Mouse (Mus musculus) limb, embryonic 11.5 days (tissue): ENCODE results near the gene Rabl3. TPM values are rescaled to one million over a fixed set of nuclear protein-coding genes. Genes with fewer than 3 reads are reported as not detected.

Source experiments
- ATAC-seq: fragments of 200-750 bp; cut with Nextera tagmentation; 2 replicates; pipeline ENCODE4 v1.8.0; 2017; ENCODE audit warnings: low read depth; ENCODE audit not compliant: insufficient number of reproducible peaks, low FRiP score, low TSS enrichment
- DNase-seq: peaks from one replicate; pipeline ENCODE4 v3.0.0-alpha.2; 2015; ENCODE audit warnings: low spot score
- H3K27ac ChIP-seq: fragments of 300-500 bp; sonication (generic); replicated peaks from 2 replicates; pipeline ENCODE4 v1.5.1; 2014; ENCODE audit warnings: low read depth, mild to moderate bottlenecking, low read length
- H3K27me3 ChIP-seq: fragments of 300-500 bp; sonication (generic); 2 replicates; pipeline ENCODE4 v1.6.1; 2014; ENCODE audit warnings: mild to moderate bottlenecking, low read length, mixed read lengths; ENCODE audit not compliant: control insufficient read depth, insufficient read depth
- H3K36me3 ChIP-seq: fragments of 300-500 bp; sonication (generic); 2 replicates; pipeline ENCODE4 v1.6.1; 2014; ENCODE audit warnings: mild to moderate bottlenecking, low read length, moderate library complexity, mixed read lengths; ENCODE audit not compliant: control insufficient read depth, insufficient read depth
- H3K4me1 ChIP-seq: fragments of 300-500 bp; sonication (generic); 2 replicates; pipeline ENCODE4 v1.6.1; 2014; ENCODE audit warnings: low read length, mixed read lengths; ENCODE audit not compliant: control insufficient read depth, insufficient read depth
- H3K4me2 ChIP-seq: fragments of 300-500 bp; sonication (generic); 2 replicates; pipeline ENCODE4 v1.6.1; 2014; ENCODE audit warnings: low read depth, mild to moderate bottlenecking, moderate library complexity; ENCODE audit not compliant: severe bottlenecking
- H3K4me3 ChIP-seq: fragments of 300-500 bp; sonication (generic); 2 replicates; pipeline ENCODE4 v1.5.1; 2014; ENCODE audit warnings: low read depth, low read length
- H3K9ac ChIP-seq: fragments of 300-500 bp; sonication (generic); 2 replicates; pipeline ENCODE4 v1.6.1; 2014; ENCODE audit warnings: mild to moderate bottlenecking, low read length
- H3K9me3 ChIP-seq: fragments of 300-500 bp; sonication (generic); 2 replicates; pipeline ENCODE4 v1.6.1; 2016; ENCODE audit warnings: low read length; ENCODE audit not compliant: control insufficient read depth
- WGBS: fragments of 180-500 bp; shearing (Covaris S2); extraction: QIAGEN DNeasy Blood & Tissue Kit; methylation state at CpG from one replicate; pipeline ENCODE4 v1.1.7; 2014; 5-methylcytosine and 5-hydroxymethylcytosine counted together
- polyA plus RNA-seq: library from polyadenylated mRNA; unstranded; fragments of >200 nt; fragmentation: Nextera tagmentation; extraction: Ambion mirVana; gene quantifications from 2 replicates; pipeline ENCODE4 v1.2.1, GENCODE M21; 2014

Gene Rabl3
- polyA plus RNA-seq, 1 experiment from 2014 or later, result 42.9 TPM

GRCm38 (mm10) chr16:37532046-37532445, 7.6 kb upstream of the Rabl3 start:
- Histone ChIP-seq H3K27me3 (no peaks in the 10 kb centered on the region), H3K4me1 (no peaks in the 10 kb centered on the region), H3K36me3 (peaks cover 4% of the 10 kb centered on the region; the same call in 1 of the 2 replicates), H3K4me2 (no peak overlapping the region), H3K9ac (no peak overlapping the region), H3K4me3 (no peak overlapping the region), H3K27ac (no peak overlapping the region), H3K9me3 (no peaks in the 10 kb centered on the region)
- ATAC-seq (no peak), DNase-seq (no peak)
- WGBS, result 98% methylated on average over 1 of the region's 1 CpGs

GRCm38 (mm10) chr16:37533369-37534068, 6.2 kb upstream of the Rabl3 start:
- no peak overlapping the region for H3K4me3 ChIP-seq
- 86% methylated on average over 8 of the region's 8 CpGs for WGBS
- H3K27me3 ChIP-seq, result no peaks in the 10 kb centered on the region
- ATAC-seq (no peak), DNase-seq (no peak)
- no peak overlapping the region for H3K27ac ChIP-seq
- H3K9me3 ChIP-seq, result no peaks in the 10 kb centered on the region
- H3K4me1 ChIP-seq, result no peaks in the 10 kb centered on the region
- no peak overlapping the region for H3K4me2 ChIP-seq
- peaks cover 4% of the 10 kb centered on the region; the same call in 1 of the 2 replicates for H3K36me3 ChIP-seq
- no peak overlapping the region for H3K9ac ChIP-seq

- Histone ChIP-seq H3K4me2 (peak overlapping the region; percentile 80), H3K27ac (peak overlapping the region; percentile 80; the same call in 1 of the 2 replicates), H3K27me3 (no peaks in the 10 kb centered on the region), H3K4me1 (0 out of 2 replicates have a peak, but pooled peaks cover 2% of the 10 kb centered on the region), H3K9me3 (no peaks in the 10 kb centered on the region), H3K36me3 (peaks cover 4% of the 10 kb centered on the region; the same call in 1 of the 2 replicates), H3K9ac (peak overlapping the region; percentile 84), H3K4me3 (peak overlapping the region; percentile 84)
- no peak for DNase-seq
- under 1% methylated on average over 22 of the region's 22 CpGs for WGBS
- peak; percentile 52 for ATAC-seq
Measured at GRCm38 (mm10) chr16:37539240-37539610, 460 bp upstream of the Rabl3 start.

GRCm38 (mm10) chr16:37540776-37541175, 1.1 kb downstream of the Rabl3 start:
- no peak for ATAC-seq
- H3K27ac ChIP-seq, result no peak overlapping the region
- H3K9me3 ChIP-seq, result no peaks in the 10 kb centered on the region
- H3K4me1 ChIP-seq, result 0 out of 2 replicates have a peak, but pooled peaks cover 2% of the 10 kb centered on the region
- peak overlapping the region; percentile 62; the same call in 1 of the 2 replicates for H3K4me2 ChIP-seq
- WGBS, result 86% methylated on average over 6 of the region's 6 CpGs
- H3K4me3 ChIP-seq, result no peak overlapping the region
- no peak overlapping the region for H3K9ac ChIP-seq
- H3K27me3 ChIP-seq, result no peaks in the 10 kb centered on the region
- H3K36me3 ChIP-seq, result no peaks in the 10 kb centered on the region; the same call in 1 of the 2 replicates
- DNase-seq, result no peak

GRCm38 (mm10) chr16:37546312-37546711, 6.6 kb downstream of the Rabl3 start:
- Histone ChIP-seq H3K27ac (no peak overlapping the region), H3K9me3 (no peaks in the 10 kb centered on the region), H3K27me3 (no peaks in the 10 kb centered on the region), H3K36me3 (no peaks in the 10 kb centered on the region; the same call in 1 of the 2 replicates), H3K4me1 (no peaks in the 10 kb centered on the region), H3K9ac (no peak overlapping the region), H3K4me2 (no peak overlapping the region), H3K4me3 (no peak overlapping the region)
- ATAC-seq (no peak), DNase-seq (no peak)
- WGBS, result 88% methylated on average over 5 of the region's 5 CpGs

GRCm38 (mm10) chr16:37550266-37550665, 10.6 kb downstream of the Rabl3 start:
- no peaks in the 10 kb centered on the region for H3K9me3 ChIP-seq
- H3K27ac ChIP-seq, result no peak overlapping the region

DNA sequence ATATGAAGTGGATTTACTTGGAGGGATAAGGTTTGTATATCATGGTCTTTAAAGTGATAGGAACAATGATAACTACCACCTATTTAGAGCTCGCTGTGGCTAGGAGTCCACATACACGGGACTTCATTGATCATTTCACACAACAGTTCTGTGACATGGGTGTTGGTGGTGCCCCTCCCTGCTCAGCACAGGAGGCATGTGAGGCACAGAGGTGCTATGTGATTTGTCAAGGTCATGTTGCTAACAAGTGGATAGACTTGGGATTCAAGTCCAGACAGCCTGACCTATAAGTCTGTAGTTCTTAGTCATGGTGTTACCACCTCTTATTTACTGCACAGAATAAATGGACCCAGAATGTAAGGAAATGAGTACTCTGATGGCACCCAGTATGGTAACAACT, 11.3 kb downstream of the Rabl3 start:
- no peaks in the 10 kb centered on the region for H3K27me3 ChIP-seq
- 94% methylated on average over 2 of the region's 2 CpGs for WGBS
- H3K4me2 ChIP-seq, result no peak overlapping the region
- no peak overlapping the region for H3K9ac ChIP-seq
- no peaks in the 10 kb centered on the region for H3K36me3 ChIP-seq
- H3K4me1 ChIP-seq, result no peaks in the 10 kb centered on the region
- H3K4me3 ChIP-seq, result no peak overlapping the region
- DNase-seq (no peak), ATAC-seq (no peak)
- no peaks in the 10 kb centered on the region for H3K9me3 ChIP-seq
- H3K27ac ChIP-seq, result no peak overlapping the region

More at GRCm38 (mm10) chr16:37550266-37550665, 10.6 kb downstream of the Rabl3 start:
- Histone ChIP-seq H3K4me3 (no peak overlapping the region), H3K27me3 (no peaks in the 10 kb centered on the region), H3K4me1 (no peaks in the 10 kb centered on the region), H3K4me2 (no peak overlapping the region), H3K36me3 (no peaks in the 10 kb centered on the region), H3K9ac (no peak overlapping the region)
- WGBS, result 88% methylated on average over 3 of the region's 3 CpGs
- DNase-seq (no peak), ATAC-seq (no peak)

DNA sequence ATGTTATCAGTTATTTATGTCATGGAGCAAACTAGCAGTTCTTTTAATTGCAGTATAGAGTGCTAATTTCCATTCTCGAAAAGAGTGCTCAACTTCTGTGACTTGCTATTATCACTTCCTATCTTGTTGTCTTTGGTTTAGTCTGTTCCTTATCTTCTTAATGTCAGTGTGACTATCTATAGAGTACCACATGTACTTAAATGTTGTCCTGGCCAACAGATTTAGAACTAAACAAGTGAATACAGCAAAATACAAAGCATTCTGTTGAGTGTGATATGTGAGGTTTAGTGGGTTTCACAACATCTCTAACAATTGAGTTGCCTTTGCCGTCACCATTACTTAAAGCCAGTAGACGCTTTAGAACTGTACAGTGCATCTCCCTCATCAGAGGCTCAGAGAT, 13.1 kb downstream of the Rabl3 start:
- 87% methylated on average over 3 of the region's 3 CpGs for WGBS
- H3K9me3 ChIP-seq, result no peaks in the 10 kb centered on the region
- H3K27ac ChIP-seq, result no peak overlapping the region
- H3K4me1 ChIP-seq, result no peaks in the 10 kb centered on the region
- no peak overlapping the region for H3K9ac ChIP-seq
- no peak for ATAC-seq
- no peaks in the 10 kb centered on the region for H3K27me3 ChIP-seq
- H3K36me3 ChIP-seq, result 0 out of 2 replicates have a peak, but pooled peaks cover 2% of the 10 kb centered on the region
- no peak overlapping the region for H3K4me3 ChIP-seq
- no peak overlapping the region for H3K4me2 ChIP-seq
- DNase-seq, result no peak
